Mouse (Mus musculus): ENCODE data around the gene Ubash3b. TPM values are rescaled to one million over a fixed set of nuclear protein-coding genes. Genes with fewer than 3 reads are reported as not detected.
A peak's percentile ranks its signal among the peaks of the same experiment; 100 is the strongest.

Ubash3b gene
- polyA plus RNA-seq, 1 experiment from 2014 or later: 10.5 TPM

GRCm38 (mm10) chr9:41157872-41158567, 3.5 kb downstream of the Ubash3b start:
- DNase-seq (ENCODE audit: low spot score) (no peak), ATAC-seq (ENCODE audit: low read depth) (no peak)
- WGBS: 24% methylated on average over 15 of the region's 15 CpGs
- Histone ChIP-seq H3K36me3 (ENCODE audit: control insufficient read depth, insufficient read depth, low read length) (no peaks in the 10 kb centered on the region), H3K27me3 (replicated peaks; ENCODE audit: control insufficient read depth, insufficient read depth, low read length) (peaks cover 4% of the 10 kb centered on the region; the same call in 1 of the 2 replicates), H3K9me3 (ENCODE audit: control insufficient read depth, low read length) (no peaks in the 10 kb centered on the region), H3K4me3 (ENCODE audit: low read depth, low read length) (peak overlapping the region; percentile 80), H3K4me2 (ENCODE audit: low read depth, low read length) (peak overlapping the region; percentile 63), H3K9ac (ENCODE audit: low read depth, low read length) (0 out of 2 replicates have a peak overlapping the region, but pooled peaks have one; percentile 74), H3K27ac (replicated peaks; ENCODE audit: low read depth, low read length) (peak overlapping the region; percentile 72; the same call in 1 of the 2 replicates), H3K4me1 (ENCODE audit: control insufficient read depth, insufficient read depth, low read length) (peaks cover 10% of the 10 kb centered on the region)

GRCm38 (mm10) chr9:41157020-41157871, 4.3 kb downstream of the Ubash3b start:
- WGBS: under 1% methylated on average over 41 of the region's 82 CpGs
- Histone ChIP-seq H3K4me2 (ENCODE audit: low read depth, low read length) (peak overlapping the region; percentile 63), H3K9me3 (ENCODE audit: control insufficient read depth, low read length) (no peaks in the 10 kb centered on the region), H3K4me1 (ENCODE audit: control insufficient read depth, insufficient read depth, low read length) (peaks cover 10% of the 10 kb centered on the region), H3K4me3 (ENCODE audit: low read depth, low read length) (peak overlapping the region; percentile 80), H3K9ac (ENCODE audit: low read depth, low read length) (peak overlapping the region; percentile 74), H3K27me3 (replicated peaks; ENCODE audit: control insufficient read depth, insufficient read depth, low read length) (peaks cover 4% of the 10 kb centered on the region; the same call in 1 of the 2 replicates), H3K27ac (replicated peaks; ENCODE audit: low read depth, low read length) (peak overlapping the region; percentile 72), H3K36me3 (ENCODE audit: control insufficient read depth, insufficient read depth, low read length) (no peaks in the 10 kb centered on the region)
- ATAC-seq (ENCODE audit: low read depth) (peak; percentile 90), DNase-seq (ENCODE audit: low spot score) (peak; percentile 91)

GRCm38 (mm10) chr9:41156720-41157019, 4.8 kb downstream of the Ubash3b start:
- Histone ChIP-seq H3K4me2 (ENCODE audit: low read depth, low read length) (peak overlapping the region; percentile 63), H3K27me3 (replicated peaks; ENCODE audit: control insufficient read depth, insufficient read depth, low read length) (peaks cover 4% of the 10 kb centered on the region; the same call in 1 of the 2 replicates), H3K36me3 (ENCODE audit: control insufficient read depth, insufficient read depth, low read length) (no peaks in the 10 kb centered on the region), H3K4me1 (ENCODE audit: control insufficient read depth, insufficient read depth, low read length) (peaks cover 11% of the 10 kb centered on the region), H3K4me3 (ENCODE audit: low read depth, low read length) (peak overlapping the region; percentile 80), H3K9ac (ENCODE audit: low read depth, low read length) (peak overlapping the region; percentile 74), H3K27ac (replicated peaks; ENCODE audit: low read depth, low read length) (no peak overlapping the region), H3K9me3 (ENCODE audit: control insufficient read depth, low read length) (no peaks in the 10 kb centered on the region)
- ATAC-seq (ENCODE audit: low read depth) (no peak), DNase-seq (ENCODE audit: low spot score) (no peak)
- WGBS: under 1% methylated on average over 17 of the region's 20 CpGs

- no peaks in the 10 kb centered on the region for H3K9me3 ChIP-seq (ENCODE audit: control insufficient read depth, low read length)
- H3K27me3 ChIP-seq (replicated peaks; ENCODE audit: control insufficient read depth, insufficient read depth, low read length): peaks cover 4% of the 10 kb centered on the region; the same call in 1 of the 2 replicates
- H3K4me2 ChIP-seq (ENCODE audit: low read depth, low read length): peak overlapping the region; percentile 63
- peak overlapping the region; percentile 74 for H3K9ac ChIP-seq (ENCODE audit: low read depth, low read length)
- H3K4me1 ChIP-seq (ENCODE audit: control insufficient read depth, insufficient read depth, low read length): peaks cover 15% of the 10 kb centered on the region
- 21% methylated on average over 20 of the region's 20 CpGs for WGBS
- H3K4me3 ChIP-seq (ENCODE audit: low read depth, low read length): peak overlapping the region; percentile 80
- no peaks in the 10 kb centered on the region for H3K36me3 ChIP-seq (ENCODE audit: control insufficient read depth, insufficient read depth, low read length)
- DNase-seq (ENCODE audit: low spot score) (no peak), ATAC-seq (ENCODE audit: low read depth) (no peak)
- no peak overlapping the region for H3K27ac ChIP-seq (replicated peaks; ENCODE audit: low read depth, low read length)
Observed at GRCm38 (mm10) chr9:41156006-41156719, 5.3 kb downstream of the Ubash3b start.

- 84% methylated on average over 1 of the region's 1 CpGs for WGBS
- Histone ChIP-seq H3K27ac (replicated peaks; ENCODE audit: low read depth, low read length) (no peak overlapping the region), H3K4me3 (ENCODE audit: low read depth, low read length) (no peak overlapping the region), H3K4me2 (ENCODE audit: low read depth, low read length) (no peak overlapping the region), H3K36me3 (ENCODE audit: control insufficient read depth, insufficient read depth, low read length) (no peaks in the 10 kb centered on the region), H3K4me1 (ENCODE audit: control insufficient read depth, insufficient read depth, low read length) (peaks cover 15% of the 10 kb centered on the region), H3K27me3 (replicated peaks; ENCODE audit: control insufficient read depth, insufficient read depth, low read length) (peaks cover 4% of the 10 kb centered on the region; the same call in 1 of the 2 replicates), H3K9ac (ENCODE audit: low read depth, low read length) (no peak overlapping the region), H3K9me3 (ENCODE audit: control insufficient read depth, low read length) (no peaks in the 10 kb centered on the region)
- ATAC-seq (ENCODE audit: low read depth) (no peak), DNase-seq (ENCODE audit: low spot score) (no peak)
Observed at GRCm38 (mm10) chr9:41153979-41154378, 7.5 kb downstream of the Ubash3b start.

GRCm38 (mm10) chr9:41153050-41153449, 8.4 kb downstream of the Ubash3b start:
- Histone ChIP-seq H3K27me3 (replicated peaks; ENCODE audit: control insufficient read depth, insufficient read depth, low read length) (0 out of 2 replicates have a peak, but pooled peaks cover 4% of the 10 kb centered on the region), H3K27ac (replicated peaks; ENCODE audit: low read depth, low read length) (no peak overlapping the region), H3K4me1 (ENCODE audit: control insufficient read depth, insufficient read depth, low read length) (peaks cover 14% of the 10 kb centered on the region), H3K4me2 (ENCODE audit: low read depth, low read length) (no peak overlapping the region), H3K36me3 (ENCODE audit: control insufficient read depth, insufficient read depth, low read length) (no peaks in the 10 kb centered on the region), H3K9ac (ENCODE audit: low read depth, low read length) (no peak overlapping the region), H3K4me3 (ENCODE audit: low read depth, low read length) (no peak overlapping the region), H3K9me3 (ENCODE audit: control insufficient read depth, low read length) (no peaks in the 10 kb centered on the region)
- WGBS: 27% methylated on average over 5 of the region's 5 CpGs
- DNase-seq (ENCODE audit: low spot score): peak; percentile 32
- no peak for ATAC-seq (ENCODE audit: low read depth)

- Histone ChIP-seq H3K27me3 (replicated peaks; ENCODE audit: control insufficient read depth, insufficient read depth, low read length) (0 out of 2 replicates have a peak, but pooled peaks cover 4% of the 10 kb centered on the region), H3K36me3 (ENCODE audit: control insufficient read depth, insufficient read depth, low read length) (no peaks in the 10 kb centered on the region), H3K4me1 (ENCODE audit: control insufficient read depth, insufficient read depth, low read length) (0 out of 2 replicates have a peak, but pooled peaks cover 10% of the 10 kb centered on the region), H3K9ac (ENCODE audit: low read depth, low read length) (no peak overlapping the region), H3K4me3 (ENCODE audit: low read depth, low read length) (no peak overlapping the region), H3K4me2 (ENCODE audit: low read depth, low read length) (no peak overlapping the region), H3K9me3 (ENCODE audit: control insufficient read depth, low read length) (no peaks in the 10 kb centered on the region), H3K27ac (replicated peaks; ENCODE audit: low read depth, low read length) (no peak overlapping the region)
- ATAC-seq (ENCODE audit: low read depth) (peak; percentile 53; the same call in 1 of the 2 replicates), DNase-seq (ENCODE audit: low spot score) (peak; percentile 42)
- WGBS: 73% methylated on average over 4 of the region's 4 CpGs
Observed at GRCm38 (mm10) chr9:41151491-41151890, 10.0 kb downstream of the Ubash3b start.

GRCm38 (mm10) chr9:41149896-41150295, 11.6 kb downstream of the Ubash3b start:
- no peak overlapping the region for H3K27ac ChIP-seq (replicated peaks; ENCODE audit: low read depth, low read length)
- H3K36me3 ChIP-seq (ENCODE audit: control insufficient read depth, insufficient read depth, low read length): no peaks in the 10 kb centered on the region
- H3K4me3 ChIP-seq (ENCODE audit: low read depth, low read length): no peak overlapping the region
- WGBS: 63% methylated on average over 2 of the region's 2 CpGs
- H3K27me3 ChIP-seq (replicated peaks; ENCODE audit: control insufficient read depth, insufficient read depth, low read length): no peaks in the 10 kb centered on the region
- H3K9ac ChIP-seq (ENCODE audit: low read depth, low read length): no peak overlapping the region
- H3K4me1 ChIP-seq (ENCODE audit: control insufficient read depth, insufficient read depth, low read length): 0 out of 2 replicates have a peak, but pooled peaks cover 7% of the 10 kb centered on the region
- H3K4me2 ChIP-seq (ENCODE audit: low read depth, low read length): no peak overlapping the region
- no peak for ATAC-seq (ENCODE audit: low read depth)
- no peak for DNase-seq (ENCODE audit: low spot score)
- H3K9me3 ChIP-seq (ENCODE audit: control insufficient read depth, low read length): no peaks in the 10 kb centered on the region
